Mouse (Mus musculus) MEL (cell line): ENCODE data around the gene Hnrnpl. TPM values are rescaled to one million over a fixed set of nuclear protein-coding genes. Genes with fewer than 3 reads are reported as not detected.

Source experiments
- DNase-seq: peaks from one replicate; pipeline ENCODE4 v3.0.0; 2011; ENCODE audit warnings: low read depth, low spot score
- H3K27ac ChIP-seq: 2 replicates; pipeline ENCODE4 v1.5.1; 2012; ENCODE audit warnings: low read depth, mild to moderate bottlenecking, control low read depth, low read length, moderate library complexity; ENCODE audit not compliant: control insufficient read depth
- H3K27me3 ChIP-seq, 2 experiments: fragments of 150-350 bp in 1 of 2; sonication (generic) in 1 of 2; 2 replicates each; pipeline ENCODE4 v1.6.1; 2012; ENCODE audit warnings: low read length in 2 of 2, mild to moderate bottlenecking in 2 of 2, improper control_type of control experiment in 1 of 2, moderate library complexity in 1 of 2; ENCODE audit not compliant: insufficient read depth in 2 of 2, control insufficient read depth in 1 of 2
- H3K36me3 ChIP-seq, 2 experiments: 2 replicates each; pipeline ENCODE4 v1.6.1; 2012 to 2014; ENCODE audit warnings: low read length in 2 of 2, improper control_type of control experiment in 1 of 2, inconsistent platforms in 1 of 2, mild to moderate bottlenecking in 1 of 2; ENCODE audit not compliant: insufficient read depth in 2 of 2, control insufficient read depth in 1 of 2
- H3K4me1 ChIP-seq, 2 experiments: fragments of 150-350 bp in 1 of 2; sonication (generic) in 1 of 2; 2 replicates each; pipeline ENCODE4 v1.6.1; 2012; ENCODE audit warnings: low read length in 2 of 2, improper control_type of control experiment in 1 of 2, mild to moderate bottlenecking in 1 of 2; ENCODE audit not compliant: insufficient read depth in 2 of 2, control insufficient read depth in 1 of 2
- H3K4me3 ChIP-seq, 2 experiments: fragments of 150-350 bp in 1 of 2; sonication (generic) in 1 of 2; 2 replicates each; pipeline ENCODE4 v1.5.1; 2012; ENCODE audit warnings: low read depth in 2 of 2, low read length in 2 of 2, mild to moderate bottlenecking in 2 of 2, moderate library complexity in 2 of 2, control low read depth in 1 of 2, improper control_type of control experiment in 1 of 2; ENCODE audit not compliant: control insufficient read depth in 1 of 2, insufficient read depth in 1 of 2
- H3K79me2 ChIP-seq: 2 replicates; pipeline ENCODE4 v1.6.1; 2012; ENCODE audit warnings: mild to moderate bottlenecking, low read length, moderate library complexity; ENCODE audit not compliant: control insufficient read depth, poor library complexity, insufficient read depth
- H3K9ac ChIP-seq: 2 replicates; pipeline ENCODE4 v1.6.1; 2012; ENCODE audit warnings: low read depth, mild to moderate bottlenecking, control low read depth, low read length, moderate library complexity; ENCODE audit not compliant: control insufficient read depth, poor library complexity, severe bottlenecking
- H3K9me3 ChIP-seq: fragments of 150-350 bp; sonication (generic); replicated peaks from 2 replicates; pipeline ENCODE4 v1.6.1; 2012; ENCODE audit warnings: mild to moderate bottlenecking, low read length, improper control_type of control experiment, moderate library complexity; ENCODE audit not compliant: insufficient read depth
- BHLHE40 ChIP-seq: IDR thresholded peaks from 2 replicates; pipeline ENCODE4 v1.6.1; 2012; ENCODE audit warnings: low read depth, mild to moderate bottlenecking, inconsistent platforms, low read length, improper control_type of control experiment, borderline replicate concordance
- CHD1 ChIP-seq: IDR thresholded peaks from 2 replicates; pipeline ENCODE4 v1.6.1; 2012; ENCODE audit warnings: low read depth, mild to moderate bottlenecking, inconsistent platforms, low read length, improper control_type of control experiment
- CHD2 ChIP-seq: IDR thresholded peaks from 2 replicates; pipeline ENCODE4 v1.6.1; 2011; ENCODE audit warnings: low read length, improper control_type of control experiment
- CTCF ChIP-seq, 3 experiments: IDR thresholded peaks in 2 of 3; conservative IDR thresholded peaks in 1 of 3; 2 replicates each; pipeline ENCODE4 v1.5.1; 2011 to 2012; ENCODE audit warnings: low read length in 3 of 3, low read depth in 2 of 3, mild to moderate bottlenecking in 2 of 3, improper control_type of control experiment in 1 of 3, inconsistent platforms in 1 of 3, mixed read lengths in 1 of 3, moderate library complexity in 1 of 3; ENCODE audit not compliant: control insufficient read depth in 1 of 3, insufficient read depth in 1 of 3, poor library complexity in 1 of 3, severe bottlenecking in 1 of 3
- E2F4 ChIP-seq: IDR thresholded peaks from 2 replicates; pipeline ENCODE4 v1.6.1; 2011; ENCODE audit warnings: low read depth, low read length, improper control_type of control experiment, borderline replicate concordance
- ELF1 ChIP-seq: IDR thresholded peaks from 2 replicates; pipeline ENCODE4 v1.6.1; 2014; ENCODE audit warnings: low read depth, mild to moderate bottlenecking, inconsistent platforms, low read length, improper control_type of control experiment, moderate library complexity
- EP300 ChIP-seq, 2 experiments: IDR thresholded peaks; 2 replicates each; pipeline ENCODE4 v1.6.1; 2011; ENCODE audit warnings: improper control_type of control experiment in 2 of 2, low read length in 2 of 2, low read depth in 1 of 2, mild to moderate bottlenecking in 1 of 2
- ETS1 ChIP-seq: IDR thresholded peaks from 2 replicates; pipeline ENCODE4 v1.6.1; 2012; ENCODE audit warnings: low read depth, mild to moderate bottlenecking, inconsistent platforms, low read length, improper control_type of control experiment, moderate library complexity
- GABPA ChIP-seq: IDR thresholded peaks from 2 replicates; pipeline ENCODE4 v1.6.1; 2012; ENCODE audit warnings: low read depth, mild to moderate bottlenecking, inconsistent platforms, low read length, improper control_type of control experiment, moderate library complexity
- GATA1 ChIP-seq: IDR thresholded peaks from 2 replicates; pipeline ENCODE4 v1.6.1; 2011; ENCODE audit warnings: low read depth, low read length, improper control_type of control experiment
- HCFC1 ChIP-seq: IDR thresholded peaks from 2 replicates; pipeline ENCODE4 v1.6.1; 2012; ENCODE audit warnings: low read depth, mild to moderate bottlenecking, inconsistent platforms, low read length, improper control_type of control experiment, moderate library complexity
- JUND ChIP-seq: IDR thresholded peaks from 2 replicates; pipeline ENCODE4 v1.6.1; 2011; ENCODE audit warnings: low read depth, mild to moderate bottlenecking, improper control_type of control experiment, low read length
- KAT2A ChIP-seq: conservative IDR thresholded peaks from 2 replicates; pipeline ENCODE4 v1.6.1; 2012; ENCODE audit warnings: low read depth, low read length, improper control_type of control experiment, inconsistent platforms
- MAFK ChIP-seq: IDR thresholded peaks from 2 replicates; pipeline ENCODE4 v1.6.1; 2011; ENCODE audit warnings: low read depth, mild to moderate bottlenecking, low read length, improper control_type of control experiment, borderline replicate concordance
- MAX ChIP-seq: IDR thresholded peaks from 2 replicates; pipeline ENCODE4 v1.6.1; 2011; ENCODE audit warnings: low read length, improper control_type of control experiment
- MAZ ChIP-seq: IDR thresholded peaks from 2 replicates; pipeline ENCODE4 v1.6.1; 2012; ENCODE audit warnings: low read depth, mild to moderate bottlenecking, inconsistent platforms, low read length, improper control_type of control experiment
- MEF2A ChIP-seq: IDR thresholded peaks from 2 replicates; pipeline ENCODE4 v1.6.1; 2014; ENCODE audit warnings: low read depth, mild to moderate bottlenecking, inconsistent platforms, low read length, improper control_type of control experiment; ENCODE audit not compliant: poor library complexity, insufficient replicate concordance, severe bottlenecking; ENCODE audit errors: extremely low read depth
- MXI1 ChIP-seq: IDR thresholded peaks from 2 replicates; pipeline ENCODE4 v1.6.1; 2011; ENCODE audit warnings: mild to moderate bottlenecking, low read depth, low read length, improper control_type of control experiment
- MYB ChIP-seq: IDR thresholded peaks from 2 replicates; pipeline ENCODE4 v1.6.1; 2011; ENCODE audit warnings: mild to moderate bottlenecking, low read depth, low read length, improper control_type of control experiment
- MYC ChIP-seq: IDR thresholded peaks from 2 replicates; pipeline ENCODE4 v1.6.1; 2011; ENCODE audit warnings: low read depth, mild to moderate bottlenecking, low read length, improper control_type of control experiment, moderate library complexity
- NELFE ChIP-seq: IDR thresholded peaks from 2 replicates; pipeline ENCODE4 v1.6.1; 2011; ENCODE audit warnings: low read depth, low read length, improper control_type of control experiment
- NRF1 ChIP-seq: IDR thresholded peaks from 2 replicates; pipeline ENCODE4 v1.6.1; 2014; ENCODE audit warnings: low read depth, mild to moderate bottlenecking, inconsistent platforms, low read length, improper control_type of control experiment, moderate library complexity; ENCODE audit not compliant: poor library complexity, insufficient read depth, severe bottlenecking
- POLR2A ChIP-seq, 2 experiments: IDR thresholded peaks; 2 replicates each; pipeline ENCODE4 v1.6.1; 2011 to 2012; ENCODE audit warnings: low read length in 2 of 2, mild to moderate bottlenecking in 2 of 2, control low read depth in 1 of 2, improper control_type of control experiment in 1 of 2, low read depth in 1 of 2, moderate library complexity in 1 of 2; ENCODE audit not compliant: control insufficient read depth in 1 of 2, insufficient read depth in 1 of 2, poor library complexity in 1 of 2
- POLR2AphosphoS2 ChIP-seq: IDR thresholded peaks from 2 replicates; pipeline ENCODE4 v1.6.1; 2011; ENCODE audit warnings: low read length, improper control_type of control experiment
- RAD21 ChIP-seq: IDR thresholded peaks from 2 replicates; pipeline ENCODE4 v1.6.1; 2011; ENCODE audit warnings: mild to moderate bottlenecking, low read depth, low read length, improper control_type of control experiment
- RCOR1 ChIP-seq: IDR thresholded peaks from 2 replicates; pipeline ENCODE4 v1.6.1; 2012; ENCODE audit warnings: low read depth, mild to moderate bottlenecking, inconsistent platforms, low read length, improper control_type of control experiment
- SIN3A ChIP-seq: IDR thresholded peaks from 2 replicates; pipeline ENCODE4 v1.6.1; 2012; ENCODE audit warnings: low read length, improper control_type of control experiment, inconsistent platforms
- TAL1 ChIP-seq: IDR thresholded peaks from 2 replicates; pipeline ENCODE4 v1.6.1; 2012; ENCODE audit warnings: mild to moderate bottlenecking, inconsistent platforms, low read length, moderate library complexity, mixed read lengths
- TBP ChIP-seq: IDR thresholded peaks from 2 replicates; pipeline ENCODE4 v1.8.0; 2011; ENCODE audit warnings: low read depth, low read length, improper control_type of control experiment
- TCF12 ChIP-seq: IDR thresholded peaks from 2 replicates; pipeline ENCODE4 v1.6.1; 2014; ENCODE audit warnings: low read depth, mild to moderate bottlenecking, inconsistent platforms, low read length, improper control_type of control experiment, moderate library complexity
- USF2 ChIP-seq, 2 experiments: IDR thresholded peaks; 2 replicates each; pipeline ENCODE4 v1.6.1; 2011 to 2012; ENCODE audit warnings: improper control_type of control experiment in 2 of 2, low read length in 2 of 2, borderline replicate concordance in 1 of 2, inconsistent platforms in 1 of 2, low read depth in 1 of 2, mild to moderate bottlenecking in 1 of 2; ENCODE audit not compliant: insufficient read depth in 1 of 2
- ZC3H11A ChIP-seq: IDR thresholded peaks from 2 replicates; pipeline ENCODE4 v1.6.1; 2012; ENCODE audit warnings: low read depth, mild to moderate bottlenecking, inconsistent platforms, low read length, improper control_type of control experiment
- ZKSCAN1 ChIP-seq: IDR thresholded peaks from 2 replicates; pipeline ENCODE4 v1.6.1; 2012; ENCODE audit warnings: low read depth, mild to moderate bottlenecking, inconsistent platforms, low read length, improper control_type of control experiment, moderate library complexity
- ZMIZ1 ChIP-seq: IDR thresholded peaks from 2 replicates; pipeline ENCODE4 v1.6.1; 2012; ENCODE audit warnings: low read depth, mild to moderate bottlenecking, inconsistent platforms, low read length, improper control_type of control experiment, moderate library complexity
- ZNF384 ChIP-seq: IDR thresholded peaks from 2 replicates; pipeline ENCODE4 v1.6.1; 2012; ENCODE audit warnings: low read depth, mild to moderate bottlenecking, inconsistent platforms, low read length, improper control_type of control experiment
- polyA plus RNA-seq, 2 experiments: library from polyadenylated mRNA; stranded (reverse) in 1 of 2; unstranded in 1 of 2; fragments of >175 nt in 1 of 2; fragments of >200 nt in 1 of 2; gene quantifications; 2 replicates each; pipeline versions ENCODE4 v1.2.1 to v1.2.4; 2012; ENCODE audit warnings: low replicate concordance in 2 of 2, low read depth in 1 of 2; ENCODE audit not compliant: insufficient read length in 2 of 2, insufficient read depth in 1 of 2, missing spikeins in 1 of 2
- total RNA-seq: library from RNA; depleted of rRNA; stranded (reverse); fragments of 300-350 nt; gene quantifications from 2 replicates; pipeline ENCODE4 v1.2.3, GENCODE M21; 2012

The Hnrnpl gene
- total and polyA plus RNA-seq, 3 experiments, result 246 to 1,095 (median 684) TPM

DNA sequence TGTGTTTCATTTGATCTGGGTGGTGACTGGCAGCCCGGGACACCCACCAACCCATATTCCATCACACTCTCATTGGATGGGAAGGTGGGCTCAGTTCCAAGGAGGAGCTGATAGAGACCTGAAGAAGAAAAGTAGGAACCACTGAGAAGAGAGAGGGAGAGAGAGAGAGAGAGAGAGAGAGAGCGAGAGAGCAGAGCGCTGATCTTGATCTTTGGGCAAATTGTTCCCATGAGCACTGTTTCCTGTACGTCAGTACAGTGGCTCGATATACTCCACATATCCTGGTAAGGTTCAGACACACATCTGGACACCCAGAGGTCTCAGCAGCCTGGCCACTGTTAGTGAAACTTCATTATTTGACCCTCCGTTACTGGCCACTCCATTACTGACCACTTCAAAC lies 55.2 kb downstream of the Hnrnpl start, which contains the start of gene Lgals7 (continued):
- no peak for TF ChIP-seq MYB

DNA sequence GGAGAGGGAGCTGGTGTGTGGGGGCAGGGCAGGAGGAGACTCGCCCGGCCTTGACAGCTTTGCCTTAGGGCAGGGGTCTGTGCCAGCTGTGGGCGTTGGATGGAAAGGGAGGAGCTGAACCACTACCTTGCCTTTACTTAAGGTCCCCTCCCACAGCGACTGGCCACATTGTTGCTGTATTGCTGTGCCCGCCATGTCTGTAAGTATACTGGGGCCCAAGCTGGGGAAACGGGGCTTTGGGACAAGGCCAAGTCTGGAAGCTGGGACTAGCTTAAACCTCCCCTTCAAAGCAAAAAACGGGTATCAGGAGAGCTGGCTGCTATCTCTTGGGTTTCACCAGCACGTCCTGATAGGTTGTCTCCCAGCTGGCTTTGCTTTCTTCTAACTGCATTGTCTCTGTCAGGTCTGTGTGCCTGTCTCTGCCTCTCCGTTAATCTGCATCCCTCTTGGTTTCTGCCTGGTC lies 56.0 kb downstream of the Hnrnpl start:
- Histone ChIP-seq H3K4me1 (peaks cover 7 to 32% of the 10 kb centered on the region in 2 experiments), H3K79me2 (no peaks in the 10 kb centered on the region; the same call in 1 of the 2 replicates), H3K27me3 (no peaks in the 10 kb centered on the region), H3K36me3 (peaks cover 0 to 21% of the 10 kb centered on the region in 2 experiments; a peak in 2 of 4 replicates), H3K27ac (peak overlapping the region; percentile 82), H3K9me3 (no peaks in the 10 kb centered on the region), H3K9ac (peak overlapping the region; percentile 69), H3K4me3 (peak overlapping the region; percentile 49 to 80)
- peak; percentile 89 for DNase-seq
- TF ChIP-seq RAD21, result no peak
- no peak for TF ChIP-seq CTCF (IDR thresholded peaks at IDR 0.05 in 2 of 3, conservative IDR thresholded peaks at IDR 0.05 in 1 of 3; ENCODE audit: control insufficient read depth in 1 of 3, insufficient read depth in 1 of 3, low read depth in 2 of 3, low read length in 3 of 3, poor library complexity in 1 of 3, severe bottlenecking in 1 of 3)
- TF ChIP-seq CHD1, result no peak
- no peak for TF ChIP-seq KAT2A
- no peak for TF ChIP-seq ELF1
- TF ChIP-seq JUND, result no peak
- no peak for TF ChIP-seq NRF1
- peak; percentile 72 for TF ChIP-seq GATA1
- peak; percentile 44 for TF ChIP-seq MAX
- no peak for TF ChIP-seq GABPA
- TF ChIP-seq RCOR1, result peak; percentile 65; the same call in 1 of the 2 replicates
- TF ChIP-seq USF2 (IDR thresholded peaks at IDR 0.05; ENCODE audit: borderline replicate concordance in 1 of 2, insufficient read depth in 1 of 2, low read depth in 1 of 2, low read length in 2 of 2), result no peak
- peak; percentile 33 to 68; a peak in 3 of 4 replicates for TF ChIP-seq EP300 (IDR thresholded peaks at IDR 0.05; ENCODE audit: low read depth in 1 of 2, low read length in 2 of 2)
- TF ChIP-seq POLR2A (IDR thresholded peaks at IDR 0.05; ENCODE audit: control insufficient read depth in 1 of 2, insufficient read depth in 1 of 2, low read depth in 1 of 2, low read length in 2 of 2, poor library complexity in 1 of 2), result peak in 1 of 2 experiments; percentile 59; a peak in 1 of 4 replicates
- 0 out of 2 replicates have a peak, but pooled peaks have one; percentile 13 for TF ChIP-seq POLR2AphosphoS2
- no peak for TF ChIP-seq E2F4
- peak; percentile 74; the same call in 1 of the 2 replicates for TF ChIP-seq MYC
- TF ChIP-seq TBP, result peak; percentile 70
- 0 out of 2 replicates have a peak, but pooled peaks have one; percentile 55 for TF ChIP-seq HCFC1
- TF ChIP-seq BHLHE40, result no peak
- TF ChIP-seq ZMIZ1, result 0 out of 2 replicates have a peak, but pooled peaks have one; percentile 11
- no peak for TF ChIP-seq MAFK
- TF ChIP-seq ZC3H11A, result no peak
- no peak for TF ChIP-seq ZNF384
- no peak for TF ChIP-seq MEF2A
- peak; percentile 50 for TF ChIP-seq NELFE
- TF ChIP-seq CHD2, result 0 out of 2 replicates have a peak, but pooled peaks have one; percentile 46
- TF ChIP-seq MAZ, result no peak; the same call in 1 of the 2 replicates
- no peak for TF ChIP-seq MYB
- no peak for TF ChIP-seq TAL1
- peak; percentile 86 for TF ChIP-seq SIN3A
- peak; percentile 68; the same call in 1 of the 2 replicates for TF ChIP-seq MXI1
- no peak for TF ChIP-seq ZKSCAN1
- TF ChIP-seq TCF12, result peak; percentile 59
- TF ChIP-seq ETS1, result peak; percentile 92
